Mouse (Mus musculus) ES-E14 (cell line): ENCODE data around the gene Pakap. TPM values are rescaled to one million over a fixed set of nuclear protein-coding genes. Genes with fewer than 3 reads are reported as not detected.

ENCODE experiments used
- DNase-seq: peaks from one replicate; pipeline ENCODE4 v3.0.0-alpha.2; 2013; ENCODE audit warnings: low read depth, low spot score
- H3K27ac ChIP-seq: 2 replicates; pipeline ENCODE4 v1.5.1; 2012; ENCODE audit warnings: low read depth, mild to moderate bottlenecking, low read length, moderate library complexity, mixed read lengths; ENCODE audit not compliant: poor library complexity, insufficient read depth, severe bottlenecking
- H3K36me3 ChIP-seq: 2 replicates; pipeline ENCODE4 v1.6.1; 2012; ENCODE audit warnings: mild to moderate bottlenecking, low read length, moderate library complexity, mixed read lengths; ENCODE audit not compliant: control insufficient read depth, poor library complexity, insufficient read depth, severe bottlenecking
- H3K4me1 ChIP-seq, 2 experiments: fragments of 150-350 bp in 1 of 2; sonication (generic) in 1 of 2; 2 replicates each; pipeline ENCODE4 v1.6.1; 2012; ENCODE audit warnings: low read length in 2 of 2, mild to moderate bottlenecking in 1 of 2, mixed read lengths in 1 of 2; ENCODE audit not compliant: control insufficient read depth in 2 of 2, insufficient read depth in 2 of 2, poor library complexity in 1 of 2
- H3K4me3 ChIP-seq, 2 experiments: fragments of 150-350 bp in 1 of 2; sonication (generic) in 1 of 2; 2 replicates each; pipeline ENCODE4 v1.5.1; 2012; ENCODE audit warnings: low read length in 2 of 2, low read depth in 1 of 2, mild to moderate bottlenecking in 1 of 2, mixed read lengths in 1 of 2; ENCODE audit not compliant: insufficient read depth in 1 of 2, poor library complexity in 1 of 2, severe bottlenecking in 1 of 2
- H3K9ac ChIP-seq: 2 replicates; pipeline ENCODE4 v1.6.1; 2012; ENCODE audit warnings: low read depth, mild to moderate bottlenecking, low read length, mixed read lengths; ENCODE audit not compliant: poor library complexity, insufficient read depth, severe bottlenecking
- H3K9me3 ChIP-seq: fragments of 150-350 bp; sonication (generic); 2 replicates; pipeline ENCODE4 v1.6.1; 2012; ENCODE audit warnings: low read depth, mild to moderate bottlenecking, low read length; ENCODE audit not compliant: control insufficient read depth, insufficient read depth
- CHD2 ChIP-seq: IDR thresholded peaks from 2 replicates; pipeline ENCODE4 v1.6.1; 2014; ENCODE audit warnings: mild to moderate bottlenecking, low read depth, low read length, inconsistent platforms
- HCFC1 ChIP-seq: IDR thresholded peaks from 2 replicates; pipeline ENCODE4 v1.6.1; 2012; ENCODE audit warnings: low read length, inconsistent platforms, borderline replicate concordance; ENCODE audit not compliant: insufficient read depth
- MAFK ChIP-seq: IDR thresholded peaks from 2 replicates; pipeline ENCODE4 v1.6.1; 2014; ENCODE audit warnings: mild to moderate bottlenecking, low read depth, low read length, inconsistent platforms; ENCODE audit not compliant: insufficient read depth
- ZC3H11A ChIP-seq: IDR thresholded peaks from 2 replicates; pipeline ENCODE4 v1.6.1; 2012; ENCODE audit warnings: low read depth, mild to moderate bottlenecking, inconsistent platforms, low read length, borderline replicate concordance
- ZNF384 ChIP-seq: IDR thresholded peaks from 2 replicates; pipeline ENCODE4 v1.6.1; 2012; ENCODE audit warnings: low read depth, low read length, inconsistent platforms
- in situ Hi-C, 2 experiments: fragments of 600-800 bp; cut with MboI; formaldehyde crosslinking; loops; one replicate each; pipeline ENCODE4 v1.15.1; 2025; ENCODE audit warnings: low sequenced_read_pairs in 2 of 2, inconsistent platforms in 1 of 2; ENCODE audit not compliant: unreplicated experiment in 2 of 2
- total RNA-seq: library from RNA; depleted of rRNA; stranded (reverse); fragments of 300-350 nt; gene quantifications from 2 replicates; pipeline ENCODE4 v1.2.3, GENCODE M21; 2012

Pakap gene
- total RNA-seq, 1 experiment, result 5.8 TPM

- TF ChIP-seq ZNF384 (no peak), MAFK (no peak), ZC3H11A (no peak), CHD2 (no peak), HCFC1 (no peak)
- Histone ChIP-seq H3K4me1 (peaks cover 3 to 15% of the 10 kb centered on the region in 2 experiments; a peak in 2 of 4 replicates), H3K9me3 (no peaks in the 10 kb centered on the region), H3K27ac (no peak overlapping the region; the same call in 1 of the 2 replicates), H3K4me3 (no peak overlapping the region), H3K9ac (no peak overlapping the region), H3K36me3 (0 out of 2 replicates have a peak, but pooled peaks cover 2% of the 10 kb centered on the region)
- DNase-seq, result peak; percentile 65
- in situ Hi-C loops, result no loop called here
Measured at GRCm38 (mm10) chr4:57794547-57794946, 226.6 kb downstream of the Pakap start.

- Histone ChIP-seq H3K36me3 (peaks cover 2% of the 10 kb centered on the region; the same call in 1 of the 2 replicates), H3K9me3 (no peaks in the 10 kb centered on the region), H3K4me3 (no peak overlapping the region), H3K4me1 (peaks cover 3 to 17% of the 10 kb centered on the region in 2 experiments; a peak in 2 of 4 replicates), H3K9ac (no peak overlapping the region), H3K27ac (no peak overlapping the region)
- TF ChIP-seq CHD2 (no peak), HCFC1 (no peak), MAFK (no peak), ZC3H11A (no peak), ZNF384 (no peak)
- no peak for DNase-seq
- in situ Hi-C loops, result no loop called here
Measured at GRCm38 (mm10) chr4:57797548-57798285, 229.7 kb downstream of the Pakap start.

DNA sequence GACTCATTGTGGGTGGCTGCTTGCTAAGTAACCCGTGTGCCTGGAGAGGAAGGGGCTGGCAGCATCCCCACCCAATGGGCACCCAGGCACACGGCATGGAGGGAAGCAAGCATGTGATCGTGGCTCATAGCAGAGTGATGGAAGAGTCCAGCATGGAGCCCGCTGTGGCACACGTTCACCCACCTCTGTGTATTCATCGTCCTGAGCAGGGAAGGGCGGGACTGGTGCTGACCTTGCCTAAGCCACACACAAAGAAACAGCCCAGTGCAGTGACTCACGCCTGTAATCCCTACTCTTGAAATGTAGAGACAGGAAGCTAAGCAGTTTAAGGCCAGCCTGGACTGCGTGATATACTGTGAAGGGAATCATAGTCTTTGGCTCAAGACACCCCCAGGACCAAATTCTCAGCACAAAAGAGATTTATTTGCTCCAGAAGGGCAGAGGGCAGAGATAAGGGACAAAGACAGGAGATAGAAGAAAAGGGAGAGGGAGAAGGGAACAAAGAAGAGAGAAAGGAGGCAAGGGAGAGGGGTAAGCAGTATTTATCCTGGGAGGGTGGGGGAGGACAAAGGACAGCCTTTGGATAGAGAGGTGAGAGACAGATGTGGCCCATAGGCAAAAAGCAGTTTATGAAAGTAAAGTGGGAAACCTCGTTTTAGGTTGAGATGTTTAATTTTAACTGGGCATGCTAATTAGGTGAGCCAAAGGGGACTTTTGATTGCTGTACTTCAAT is 230.5 kb downstream of the Pakap start:
- H3K9me3 ChIP-seq, result no peaks in the 10 kb centered on the region
- H3K27ac ChIP-seq, result no peak overlapping the region; the same call in 1 of the 2 replicates
- H3K4me3 ChIP-seq, result no peak overlapping the region
- in situ Hi-C loops, result no loop called here
- no peak overlapping the region for H3K9ac ChIP-seq
- peaks cover 2% of the 10 kb centered on the region; the same call in 1 of the 2 replicates for H3K36me3 ChIP-seq
- TF ChIP-seq ZNF384 (no peak), HCFC1 (no peak), MAFK (no peak), ZC3H11A (no peak), CHD2 (no peak)
- no peak for DNase-seq
- peaks cover 3 to 17% of the 10 kb centered on the region in 2 experiments; a peak in 2 of 4 replicates for H3K4me1 ChIP-seq

GRCm38 (mm10) chr4:57799297-57799696 is 231.3 kb downstream of the Pakap start:
- H3K36me3 ChIP-seq, result peaks cover 2% of the 10 kb centered on the region; the same call in 1 of the 2 replicates
- TF ChIP-seq CHD2 (no peak), HCFC1 (no peak), ZNF384 (no peak), ZC3H11A (no peak), MAFK (no peak)
- no peak overlapping the region for H3K27ac ChIP-seq
- H3K4me3 ChIP-seq, result no peak overlapping the region
- no peaks in the 10 kb centered on the region for H3K9me3 ChIP-seq
- in situ Hi-C loops, result no loop called here
- DNase-seq, result no peak
- H3K9ac ChIP-seq, result no peak overlapping the region
- H3K4me1 ChIP-seq, result peaks cover 3 to 12% of the 10 kb centered on the region in 2 experiments; a peak in 2 of 4 replicates
